Mouse (Mus musculus) forebrain, postnatal 0 days (tissue): ENCODE measurements at regions not wholly inside any gene's neighbourhood (a gene's known extent, or its start where the extent isn't known, plus 50 kb on each side); places are given as distances from the start of the nearest gene placed in this dataset.

Experiments
- ATAC-seq: fragments of 200-750 bp; cut with Nextera tagmentation; 2 replicates; pipeline ENCODE4 v1.8.0; 2017; ENCODE audit warnings: mild to moderate bottlenecking, moderate library complexity
- DNase-seq: peaks from one replicate; pipeline ENCODE4 v3.0.0-alpha.2; 2015
- H3K27ac ChIP-seq: fragments of 300-500 bp; sonication (generic); 2 replicates; pipeline ENCODE4 v1.5.1; 2014; ENCODE audit warnings: low read depth, mild to moderate bottlenecking, antibody characterized with exemption, low read length, moderate library complexity, mixed read lengths
- H3K27me3 ChIP-seq: fragments of 300-500 bp; sonication (generic); 2 replicates; pipeline ENCODE4 v1.6.1; 2014; ENCODE audit warnings: mild to moderate bottlenecking, low read length, mixed read lengths; ENCODE audit not compliant: insufficient read depth
- H3K36me3 ChIP-seq: fragments of 300-500 bp; sonication (generic); 2 replicates; pipeline ENCODE4 v1.6.1; 2014; ENCODE audit warnings: mild to moderate bottlenecking, moderate library complexity; ENCODE audit not compliant: insufficient read depth
- H3K4me1 ChIP-seq: fragments of 300-500 bp; sonication (generic); 2 replicates; pipeline ENCODE4 v1.6.1; 2014; ENCODE audit warnings: antibody characterized with exemption; ENCODE audit not compliant: insufficient read depth
- H3K4me2 ChIP-seq: fragments of 300-500 bp; sonication (generic); 2 replicates; pipeline ENCODE4 v1.6.1; 2014; ENCODE audit warnings: low read depth, mild to moderate bottlenecking, moderate library complexity
- H3K4me3 ChIP-seq: fragments of 300-500 bp; sonication (generic); 2 replicates; pipeline ENCODE4 v1.5.1; 2014; ENCODE audit warnings: low read depth, low read length, mixed read lengths
- H3K9ac ChIP-seq: fragments of 300-500 bp; sonication (generic); 2 replicates; pipeline ENCODE4 v1.6.1; 2014; ENCODE audit warnings: mild to moderate bottlenecking
- H3K9me3 ChIP-seq: fragments of 300-500 bp; sonication (generic); 2 replicates; pipeline ENCODE4 v1.6.1; 2016; ENCODE audit warnings: low read length
- CTCF ChIP-seq: sonication (generic); IDR thresholded peaks from 2 replicates; pipeline ENCODE4 v1.5.1; 2016; ENCODE audit warnings: antibody characterized with exemption, control low read depth, low read depth
- WGBS: fragments of 180-500 bp; shearing (Covaris S2); extraction: QIAGEN DNeasy Blood & Tissue Kit; methylation state at CpG from one replicate; pipeline ENCODE4 v1.1.7; 2014; 5-methylcytosine and 5-hydroxymethylcytosine counted together

- DNase-seq (no peak), ATAC-seq (no peak)
- 84% methylated on average over 4 of the region's 4 CpGs for WGBS
Measured at GRCm38 (mm10) chr11:11012660-11013455, 101.2 kb upstream of the Vwc2 start.

GRCm38 (mm10) chr11:11013581-11013980, 100.4 kb upstream of the Vwc2 start:
- H3K36me3 ChIP-seq, result no peaks in the 10 kb centered on the region
- H3K4me1 ChIP-seq, result no peaks in the 10 kb centered on the region
- DNase-seq (peak; percentile 35), ATAC-seq (no peak)
- TF ChIP-seq CTCF, result no peak
- no peak overlapping the region for H3K4me3 ChIP-seq
- H3K4me2 ChIP-seq, result no peak overlapping the region
- 62% methylated on average over 2 of the region's 2 CpGs for WGBS
- H3K9ac ChIP-seq, result no peak overlapping the region
- H3K9me3 ChIP-seq, result no peaks in the 10 kb centered on the region
- peaks cover 18% of the 10 kb centered on the region for H3K27me3 ChIP-seq
- H3K27ac ChIP-seq, result no peak overlapping the region

More at GRCm38 (mm10) chr11:11012660-11013455, 101.2 kb upstream of the Vwc2 start:
- no peaks in the 10 kb centered on the region for H3K4me1 ChIP-seq
- no peak overlapping the region for H3K27ac ChIP-seq
- H3K27me3 ChIP-seq, result peaks cover 18% of the 10 kb centered on the region
- H3K36me3 ChIP-seq, result no peaks in the 10 kb centered on the region
- H3K9me3 ChIP-seq, result no peaks in the 10 kb centered on the region
- no peak overlapping the region for H3K4me3 ChIP-seq
- no peak overlapping the region for H3K9ac ChIP-seq
- H3K4me2 ChIP-seq, result no peak overlapping the region
- no peak for TF ChIP-seq CTCF

GRCm38 (mm10) chr11:11014088-11014487, 99.9 kb upstream of the Vwc2 start:
- Histone ChIP-seq H3K4me1 (no peaks in the 10 kb centered on the region), H3K9ac (no peak overlapping the region), H3K27ac (no peak overlapping the region), H3K4me3 (no peak overlapping the region), H3K9me3 (no peaks in the 10 kb centered on the region), H3K27me3 (peaks cover 18% of the 10 kb centered on the region), H3K36me3 (no peaks in the 10 kb centered on the region), H3K4me2 (no peak overlapping the region)
- WGBS, result 24% methylated on average over 1 of the region's 1 CpGs
- DNase-seq (peak; percentile 80), ATAC-seq (peak; percentile 96)
- TF ChIP-seq CTCF, result no peak

- WGBS, result 15% methylated on average over 2 of the region's 2 CpGs
- Histone ChIP-seq H3K36me3 (no peaks in the 10 kb centered on the region), H3K9me3 (no peaks in the 10 kb centered on the region), H3K4me2 (no peak overlapping the region), H3K4me1 (no peaks in the 10 kb centered on the region), H3K9ac (no peak overlapping the region), H3K27ac (no peak overlapping the region), H3K27me3 (peaks cover 18% of the 10 kb centered on the region), H3K4me3 (no peak overlapping the region)
- peak; percentile 76 for DNase-seq
- TF ChIP-seq CTCF, result no peak
- peak; percentile 88 for ATAC-seq
Measured at GRCm38 (mm10) chr11:11014538-11014937, 99.5 kb upstream of the Vwc2 start.

GRCm38 (mm10) chr11:11028849-11029248, 85.2 kb upstream of the Vwc2 start:
- Histone ChIP-seq H3K36me3 (no peaks in the 10 kb centered on the region), H3K4me1 (no peaks in the 10 kb centered on the region), H3K9ac (no peak overlapping the region), H3K27me3 (peaks cover 4% of the 10 kb centered on the region; the same call in 1 of the 2 replicates), H3K9me3 (no peaks in the 10 kb centered on the region), H3K4me3 (no peak overlapping the region), H3K4me2 (no peak overlapping the region), H3K27ac (no peak overlapping the region)
- no peak for DNase-seq
- no peak for TF ChIP-seq CTCF
- ATAC-seq, result no peak
